Mouse (Mus musculus): ENCODE results near the gene Tescl.
A peak's percentile ranks its signal among the peaks of the same experiment; 100 is the strongest.

Gene Tescl

GRCm38 (mm10) chr7:24299823-24300481, 33.8 kb downstream of the Tescl start:
- DNase-seq (ENCODE audit: low spot score): peak; percentile 36

GRCm38 (mm10) chr7:24298973-24299708, 34.6 kb downstream of the Tescl start:
- peak; percentile 95 for DNase-seq (ENCODE audit: low spot score)

GRCm38 (mm10) chr7:24298635-24298972, 35.1 kb downstream of the Tescl start:
- no peak for DNase-seq (ENCODE audit: low spot score)

GRCm38 (mm10) chr7:24297361-24298095, 36.2 kb downstream of the Tescl start:
- no peak for DNase-seq (ENCODE audit: low spot score)

- DNase-seq (ENCODE audit: low spot score): no peak
Measured at GRCm38 (mm10) chr7:24296386-24296785, 37.4 kb downstream of the Tescl start.

GRCm38 (mm10) chr7:24295376-24295775, 38.4 kb downstream of the Tescl start:
- DNase-seq (ENCODE audit: low spot score): no peak

- DNase-seq (ENCODE audit: low spot score): no peak
Measured at GRCm38 (mm10) chr7:24294763-24295162, 39.0 kb downstream of the Tescl start.

- DNase-seq (ENCODE audit: low spot score): no peak
Measured at GRCm38 (mm10) chr7:24293061-24293851, 40.5 kb downstream of the Tescl start.

- no peak for DNase-seq (ENCODE audit: low spot score)
Measured at GRCm38 (mm10) chr7:24291387-24292090, 42.2 kb downstream of the Tescl start.

- no peak for DNase-seq (ENCODE audit: low spot score)
Measured at GRCm38 (mm10) chr7:24290106-24290693, 43.5 kb downstream of the Tescl start.

GRCm38 (mm10) chr7:24288512-24288911, 45.2 kb downstream of the Tescl start:
- no peak for DNase-seq (ENCODE audit: low spot score)

- DNase-seq (ENCODE audit: low spot score): no peak
Measured at GRCm38 (mm10) chr7:24287670-24288069, 46.1 kb downstream of the Tescl start.

- DNase-seq (ENCODE audit: low spot score): no peak
Measured at GRCm38 (mm10) chr7:24286916-24287315, 46.8 kb downstream of the Tescl start.

- no peak for DNase-seq (ENCODE audit: low spot score)
Measured at GRCm38 (mm10) chr7:24286090-24286489, 47.6 kb downstream of the Tescl start.
